Mouse (Mus musculus) bone marrow macrophage, adult 2 months (primary cell): ENCODE data around the gene Nptx1. TPM values are rescaled to one million over a fixed set of nuclear protein-coding genes. Genes with fewer than 3 reads are reported as not detected.

ENCODE experiments used
- H3K27ac ChIP-seq: 2 replicates; pipeline ENCODE4 v1.5.1; 2012; ENCODE audit warnings: low read depth, low read length; ENCODE audit not compliant: insufficient read depth
- H3K4me1 ChIP-seq: 2 replicates; pipeline ENCODE4 v1.6.1; 2012; ENCODE audit warnings: low read length; ENCODE audit not compliant: control insufficient read depth, insufficient read depth
- H3K4me3 ChIP-seq: 2 replicates; pipeline ENCODE4 v1.5.1; 2012; ENCODE audit warnings: mild to moderate bottlenecking, low read length, moderate library complexity; ENCODE audit not compliant: insufficient read depth
- CTCF ChIP-seq: IDR thresholded peaks from 2 replicates; pipeline ENCODE4 v1.5.1; 2012; ENCODE audit warnings: low read depth, mild to moderate bottlenecking, low read length, moderate library complexity
- POLR2A ChIP-seq: IDR thresholded peaks from 2 replicates; pipeline ENCODE4 v1.6.1; 2012; ENCODE audit warnings: mild to moderate bottlenecking, low read depth, low read length, borderline replicate concordance
- polyA plus RNA-seq: library from polyadenylated mRNA; stranded (reverse); fragments of >200 nt; gene quantifications from 2 replicates; pipeline ENCODE4 v1.2.4, GENCODE M21; 2012; ENCODE audit not compliant: missing spikeins, insufficient read depth, insufficient read length

Nptx1 gene
- polyA plus RNA-seq, 1 experiment, result 0.21 TPM

GRCm38 (mm10) chr11:119543816-119544517 is 3.6 kb downstream of the Nptx1 start:
- TF ChIP-seq CTCF (no peak), POLR2A (no peak)
- Histone ChIP-seq H3K4me3 (no peak overlapping the region), H3K27ac (no peak overlapping the region), H3K4me1 (no peaks in the 10 kb centered on the region)

GRCm38 (mm10) chr11:119542886-119543285 is 4.7 kb downstream of the Nptx1 start:
- no peak for TF ChIP-seq CTCF
- no peak for TF ChIP-seq POLR2A
- Histone ChIP-seq H3K27ac (no peak overlapping the region), H3K4me1 (no peaks in the 10 kb centered on the region), H3K4me3 (no peak overlapping the region)

DNA sequence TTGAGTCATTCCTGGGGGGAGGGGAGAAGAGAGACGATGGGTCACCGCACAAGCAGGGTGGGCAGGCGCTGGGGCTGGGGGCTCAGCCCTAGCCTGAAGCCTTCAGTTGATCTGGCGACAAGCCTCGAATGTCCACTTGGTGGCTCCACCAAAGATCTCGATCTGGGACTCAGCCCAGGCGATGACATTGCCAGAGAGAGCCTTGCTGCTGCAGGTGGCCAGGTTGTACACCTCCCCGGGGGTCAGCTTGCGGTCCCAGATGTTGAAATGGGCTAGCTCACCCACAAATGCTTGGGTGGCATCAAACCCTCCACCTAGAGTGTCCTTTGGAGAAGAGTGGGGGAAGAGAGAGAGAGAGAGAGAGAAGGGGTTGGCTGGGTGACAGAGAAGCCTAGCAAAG is 5.2 kb downstream of the Nptx1 start:
- Histone ChIP-seq H3K27ac (no peak overlapping the region), H3K4me1 (no peaks in the 10 kb centered on the region)

DNA sequence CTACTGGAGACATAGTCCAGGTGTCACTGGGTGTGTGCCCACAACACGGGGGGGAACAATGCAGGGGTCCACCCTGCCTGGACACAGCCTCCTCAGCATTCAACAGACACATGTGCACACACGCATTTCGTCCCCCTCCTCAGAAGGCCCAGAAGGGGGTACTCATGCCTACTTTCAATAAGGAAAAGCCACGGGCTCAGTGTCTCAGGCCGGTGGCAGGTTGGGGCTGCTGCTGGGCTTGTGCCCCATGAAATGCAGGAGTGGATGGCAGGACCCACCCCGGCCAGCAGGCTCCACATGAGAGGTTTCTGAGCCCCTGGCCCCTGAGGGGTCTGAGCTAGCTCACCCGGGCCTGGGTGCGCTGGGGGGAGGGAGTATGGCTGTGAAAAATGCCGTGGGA is 6.5 kb downstream of the Nptx1 start:
- H3K4me3 ChIP-seq, result no peak overlapping the region
- no peaks in the 10 kb centered on the region for H3K4me1 ChIP-seq
- TF ChIP-seq CTCF, result no peak
- TF ChIP-seq POLR2A, result no peak
- H3K27ac ChIP-seq, result no peak overlapping the region

More for the DNA sequence above, 5.2 kb downstream of the Nptx1 start:
- no peak overlapping the region for H3K4me3 ChIP-seq
- TF ChIP-seq CTCF (no peak), POLR2A (no peak)

DNA sequence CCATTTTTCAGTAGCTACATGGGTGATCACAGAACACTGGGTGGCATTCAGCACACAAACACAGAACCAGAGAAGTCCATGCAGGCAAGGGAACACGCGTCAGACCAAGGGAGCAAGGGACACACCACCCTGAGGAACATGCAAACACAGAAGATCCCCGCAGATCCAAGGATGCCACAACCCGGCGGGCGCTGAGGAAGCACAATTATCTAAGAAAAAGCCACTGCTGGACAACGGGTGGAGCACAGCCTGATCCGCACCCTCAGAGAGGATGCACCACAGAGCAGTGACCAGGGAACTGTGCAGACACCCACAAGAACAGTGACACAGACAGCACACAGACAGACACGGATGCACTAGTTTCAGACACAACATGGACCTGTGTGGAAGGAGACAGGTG is 7.0 kb downstream of the Nptx1 start:
- TF ChIP-seq POLR2A (no peak), CTCF (no peak)
- Histone ChIP-seq H3K4me1 (no peaks in the 10 kb centered on the region), H3K4me3 (no peak overlapping the region), H3K27ac (no peak overlapping the region)

DNA sequence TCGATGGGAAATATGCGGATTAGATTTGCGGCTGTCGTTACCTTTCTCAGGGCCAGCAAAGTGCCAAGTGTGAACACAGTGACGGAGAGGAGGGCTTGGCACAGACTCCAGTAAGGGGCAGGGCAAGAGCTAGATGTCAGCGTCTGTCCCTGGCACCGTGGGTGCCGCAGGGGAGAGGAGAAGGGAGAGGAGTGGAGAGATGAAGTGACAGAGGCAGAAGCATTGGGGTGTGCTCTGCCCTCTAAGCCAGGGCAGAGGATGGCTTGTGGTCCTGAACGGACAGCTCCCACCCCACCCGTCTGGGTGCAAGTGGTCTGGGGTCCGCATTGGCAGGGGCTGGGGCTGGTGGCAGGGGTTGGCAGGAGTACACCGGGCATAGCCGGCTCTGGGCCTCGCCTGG is 7.6 kb downstream of the Nptx1 start:
- Histone ChIP-seq H3K27ac (no peak overlapping the region), H3K4me1 (no peaks in the 10 kb centered on the region), H3K4me3 (no peak overlapping the region)
- no peak for TF ChIP-seq CTCF

DNA sequence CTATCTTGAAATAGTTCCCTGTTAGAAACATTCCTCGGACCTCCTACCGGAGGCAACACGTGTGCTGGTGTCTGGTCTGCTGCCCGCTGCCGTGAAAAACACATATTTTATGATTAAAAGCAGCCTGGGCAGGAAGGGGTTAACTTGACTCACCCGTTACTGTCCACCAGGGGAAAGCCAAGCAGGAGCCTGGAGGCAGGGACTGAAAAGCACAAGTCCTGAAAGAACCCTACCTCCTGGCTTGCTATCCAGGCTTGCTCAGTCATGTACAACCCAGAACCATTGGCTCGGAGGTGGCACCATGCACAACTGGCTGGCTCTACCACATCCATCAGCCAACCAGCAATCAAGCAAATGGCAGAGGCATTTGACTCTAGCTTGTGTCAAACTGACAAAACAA is 13.8 kb downstream of the Nptx1 start:
- H3K4me3 ChIP-seq, result no peak overlapping the region
- no peaks in the 10 kb centered on the region for H3K4me1 ChIP-seq
- no peak overlapping the region for H3K27ac ChIP-seq
- TF ChIP-seq CTCF (no peak), POLR2A (no peak)

- no peak for TF ChIP-seq CTCF
- no peak for TF ChIP-seq POLR2A
- H3K4me3 ChIP-seq, result no peak overlapping the region
- H3K4me1 ChIP-seq, result no peaks in the 10 kb centered on the region
- no peak overlapping the region for H3K27ac ChIP-seq
Measured at GRCm38 (mm10) chr11:119532460-119532859, 15.1 kb downstream of the Nptx1 start.

GRCm38 (mm10) chr11:119528930-119529329 is 18.6 kb downstream of the Nptx1 start:
- TF ChIP-seq CTCF, result no peak
- TF ChIP-seq POLR2A, result no peak
- H3K27ac ChIP-seq, result no peak overlapping the region
- 0 out of 2 replicates have a peak, but pooled peaks cover 2% of the 10 kb centered on the region for H3K4me1 ChIP-seq
- H3K4me3 ChIP-seq, result no peak overlapping the region

- Histone ChIP-seq H3K27ac (no peak overlapping the region), H3K4me1 (0 out of 2 replicates have a peak, but pooled peaks cover 2% of the 10 kb centered on the region), H3K4me3 (no peak overlapping the region)
- TF ChIP-seq POLR2A, result no peak
- TF ChIP-seq CTCF, result no peak
Measured at GRCm38 (mm10) chr11:119526068-119526966, 21.2 kb downstream of the Nptx1 start.
